Mouse (Mus musculus) olfactory bulb, adult 2 months (tissue): ENCODE measurements around the gene Cgn.

ENCODE experiments used
- CTCF ChIP-seq: fragments of 200-500 bp; IDR thresholded peaks from 2 replicates; pipeline ENCODE4 v1.5.1; 2012; ENCODE audit warnings: low read depth, mild to moderate bottlenecking, low read length, moderate library complexity; ENCODE audit not compliant: insufficient read depth
- POLR2A ChIP-seq: fragments of 200-500 bp; IDR thresholded peaks from 2 replicates; pipeline ENCODE4 v1.6.1; 2012; ENCODE audit warnings: mild to moderate bottlenecking, low read depth, low read length, moderate library complexity; ENCODE audit not compliant: insufficient read depth

GRCm38 (mm10) chr3:94824110-94824509 is 37.8 kb upstream of the Cgn start:
- TF ChIP-seq POLR2A (no peak), CTCF (no peak)
